Mouse (Mus musculus): ENCODE measurements around the gene Hmgb1. TPM values are rescaled to one million over a fixed set of nuclear protein-coding genes. Genes with fewer than 3 reads are reported as not detected.

Hmgb1 gene
- polyA plus RNA-seq, 1 experiment from 2014 or later, result 1,555 TPM

DNA sequence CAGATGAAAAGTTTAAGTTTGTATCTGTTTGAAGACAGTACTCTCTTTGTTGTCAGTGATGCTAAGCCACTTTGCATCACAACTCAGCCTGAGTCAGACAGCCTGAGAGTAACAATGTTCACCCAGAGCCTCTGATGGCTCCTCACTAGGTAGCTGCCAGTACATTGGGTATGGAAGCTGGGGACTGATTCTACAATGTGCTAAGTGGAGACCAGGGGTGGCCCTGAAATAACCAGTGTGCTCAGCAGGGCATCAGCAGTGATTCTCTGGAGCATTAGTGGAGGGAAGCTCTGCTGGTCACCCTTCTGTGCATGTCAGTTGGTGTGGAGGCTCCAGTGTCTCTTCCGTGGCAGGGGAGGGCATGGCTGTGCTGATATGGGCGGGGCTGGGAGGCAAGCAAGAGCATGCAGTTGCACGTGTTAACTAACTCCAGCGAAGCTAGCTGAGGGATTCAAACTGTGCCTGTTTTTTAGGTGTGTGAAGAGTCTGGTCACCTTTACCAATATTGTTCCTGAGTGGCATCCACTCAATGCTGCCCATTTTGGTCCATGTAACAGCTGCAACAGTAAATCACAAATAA lies 19.6 kb upstream of the Hmgb1 start:
- no peak for ATAC-seq (ENCODE audit: insufficient number of reproducible peaks, insufficient read depth, low FRiP score, low read depth)
- Histone ChIP-seq H3K27ac (ENCODE audit: low read length) (no peak overlapping the region), H3K9me3 (ENCODE audit: control insufficient read depth, low read depth, low read length) (no peaks in the 10 kb centered on the region), H3K4me2 (replicated peaks; ENCODE audit: low read depth, low read length) (no peak overlapping the region), H3K4me3 (ENCODE audit: low read depth, low read length) (no peak overlapping the region), H3K4me1 (ENCODE audit: control insufficient read depth, insufficient read depth, low read length) (no peaks in the 10 kb centered on the region), H3K36me3 (ENCODE audit: control insufficient read depth, insufficient read depth, low read length) (peaks cover 64% of the 10 kb centered on the region), H3K27me3 (ENCODE audit: control insufficient read depth, insufficient read depth, low read length) (no peaks in the 10 kb centered on the region), H3K9ac (replicated peaks; ENCODE audit: low read depth, low read length) (no peak overlapping the region)
- WGBS, result 87% methylated on average over 4 of the region's 4 CpGs

DNA sequence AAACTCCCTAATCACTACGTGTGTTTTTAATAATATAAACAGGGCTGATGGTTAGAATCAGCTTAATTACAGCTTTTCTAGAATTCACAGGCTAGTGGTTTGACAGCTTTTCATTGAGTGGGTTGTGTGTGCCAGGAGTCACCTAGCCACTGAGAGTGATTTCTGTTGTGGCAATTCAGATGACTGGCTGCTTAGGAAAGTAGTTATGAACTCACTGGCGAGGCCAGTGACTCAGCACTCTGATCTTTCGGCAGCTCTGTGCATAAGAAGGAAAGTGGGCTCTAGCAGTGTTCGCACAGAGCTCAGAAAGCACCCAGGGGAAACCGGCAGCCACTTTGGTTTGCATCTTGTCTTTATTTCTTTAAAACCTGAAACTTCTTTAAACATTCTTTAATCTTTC lies 18.7 kb upstream of the Hmgb1 start:
- ATAC-seq (ENCODE audit: insufficient number of reproducible peaks, insufficient read depth, low FRiP score, low read depth), result no peak
- Histone ChIP-seq H3K4me1 (ENCODE audit: control insufficient read depth, insufficient read depth, low read length) (no peaks in the 10 kb centered on the region), H3K27ac (ENCODE audit: low read length) (no peak overlapping the region), H3K9me3 (ENCODE audit: control insufficient read depth, low read depth, low read length) (no peaks in the 10 kb centered on the region), H3K36me3 (ENCODE audit: control insufficient read depth, insufficient read depth, low read length) (peaks cover 63% of the 10 kb centered on the region), H3K27me3 (ENCODE audit: control insufficient read depth, insufficient read depth, low read length) (no peaks in the 10 kb centered on the region), H3K9ac (replicated peaks; ENCODE audit: low read depth, low read length) (no peak overlapping the region), H3K4me3 (ENCODE audit: low read depth, low read length) (no peak overlapping the region), H3K4me2 (replicated peaks; ENCODE audit: low read depth, low read length) (no peak overlapping the region)
- WGBS, result 77% methylated on average over 5 of the region's 5 CpGs

DNA sequence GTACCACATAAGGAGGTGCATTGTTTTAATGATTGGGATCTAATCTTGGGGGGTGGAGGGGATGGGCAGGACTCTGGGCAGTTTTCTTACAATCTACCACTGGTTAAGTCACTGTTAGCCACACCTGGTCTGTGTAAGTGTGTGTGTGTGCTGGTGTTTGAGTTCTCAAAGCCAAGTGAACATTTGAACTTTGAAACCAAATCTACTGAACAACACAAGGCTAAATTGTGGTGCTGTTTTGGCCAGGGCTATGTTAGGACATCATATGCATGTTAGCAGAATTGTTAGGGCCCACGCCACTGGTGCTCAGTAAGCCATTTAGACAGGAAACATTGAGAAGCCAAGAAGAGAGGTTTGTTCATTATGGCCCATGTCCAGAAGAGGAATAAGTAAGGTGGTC lies 14.5 kb upstream of the Hmgb1 start:
- peaks cover 5% of the 10 kb centered on the region for H3K4me1 ChIP-seq (ENCODE audit: control insufficient read depth, insufficient read depth, low read length)

DNA sequence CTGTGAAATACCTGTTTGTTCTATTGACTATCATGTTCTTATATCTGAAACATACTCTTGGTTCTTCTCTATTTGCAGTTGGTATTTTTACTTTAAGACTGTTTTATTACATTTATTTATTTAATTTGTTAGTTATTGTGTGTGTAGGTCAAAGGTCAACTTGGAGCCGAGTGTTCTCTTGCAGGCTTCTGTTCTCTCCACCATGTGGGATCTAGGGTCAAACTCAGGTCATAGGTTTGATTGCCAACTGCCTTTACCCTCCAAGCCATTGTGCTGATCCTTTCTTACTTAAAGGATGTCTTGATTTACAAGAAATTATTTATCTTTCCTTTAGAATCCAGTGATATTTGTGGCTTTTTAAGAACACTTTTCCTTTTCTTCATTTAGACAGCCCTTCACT lies 12.3 kb upstream of the Hmgb1 start:
- 3% methylated on average over 1 of the region's 1 CpGs for WGBS
- Histone ChIP-seq H3K27ac (ENCODE audit: low read length) (no peak overlapping the region), H3K36me3 (ENCODE audit: control insufficient read depth, insufficient read depth, low read length) (peaks cover 66% of the 10 kb centered on the region), H3K4me3 (ENCODE audit: low read depth, low read length) (no peak overlapping the region), H3K4me2 (replicated peaks; ENCODE audit: low read depth, low read length) (no peak overlapping the region), H3K27me3 (ENCODE audit: control insufficient read depth, insufficient read depth, low read length) (no peaks in the 10 kb centered on the region), H3K4me1 (ENCODE audit: control insufficient read depth, insufficient read depth, low read length) (peaks cover 5% of the 10 kb centered on the region), H3K9ac (replicated peaks; ENCODE audit: low read depth, low read length) (no peak overlapping the region), H3K9me3 (ENCODE audit: control insufficient read depth, low read depth, low read length) (no peaks in the 10 kb centered on the region)
- no peak for ATAC-seq (ENCODE audit: insufficient number of reproducible peaks, insufficient read depth, low FRiP score, low read depth)

More for the DNA sequence above, 14.5 kb upstream of the Hmgb1 start:
- Histone ChIP-seq H3K9ac (replicated peaks; ENCODE audit: low read depth, low read length) (no peak overlapping the region), H3K27me3 (ENCODE audit: control insufficient read depth, insufficient read depth, low read length) (no peaks in the 10 kb centered on the region), H3K36me3 (ENCODE audit: control insufficient read depth, insufficient read depth, low read length) (peaks cover 70% of the 10 kb centered on the region), H3K9me3 (ENCODE audit: control insufficient read depth, low read depth, low read length) (no peaks in the 10 kb centered on the region), H3K27ac (ENCODE audit: low read length) (no peak overlapping the region), H3K4me2 (replicated peaks; ENCODE audit: low read depth, low read length) (no peak overlapping the region), H3K4me3 (ENCODE audit: low read depth, low read length) (no peak overlapping the region)
- no peak for ATAC-seq (ENCODE audit: insufficient number of reproducible peaks, insufficient read depth, low FRiP score, low read depth)
- 93% methylated on average over 1 of the region's 1 CpGs for WGBS

DNA sequence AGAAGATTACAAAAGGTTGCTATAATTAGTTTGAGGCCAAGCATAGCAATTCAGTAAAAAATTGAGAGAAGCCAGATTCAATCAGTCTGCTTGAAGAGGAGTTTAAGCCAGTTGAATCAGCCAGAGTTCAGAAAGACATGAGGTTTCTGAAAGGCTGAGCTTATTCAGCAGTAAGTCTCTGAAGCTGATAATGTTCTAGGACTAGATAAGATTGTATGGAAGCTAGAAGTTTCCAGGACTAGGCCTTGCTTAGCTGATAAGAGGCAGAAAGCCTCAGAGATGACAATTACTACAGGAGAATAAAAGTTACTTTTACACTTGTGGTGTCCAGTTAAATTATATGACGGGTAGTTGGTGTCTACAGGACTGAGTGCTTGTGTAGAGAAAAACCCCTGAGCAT lies 5.9 kb upstream of the Hmgb1 start:
- peaks cover 56% of the 10 kb centered on the region for H3K36me3 ChIP-seq (ENCODE audit: control insufficient read depth, insufficient read depth, low read length)
- H3K9ac ChIP-seq (replicated peaks; ENCODE audit: low read depth, low read length), result no peak overlapping the region
- no peak for ATAC-seq (ENCODE audit: insufficient number of reproducible peaks, insufficient read depth, low FRiP score, low read depth)
- no peak overlapping the region for H3K27ac ChIP-seq (ENCODE audit: low read length)
- no peak overlapping the region for H3K4me3 ChIP-seq (ENCODE audit: low read depth, low read length)
- H3K9me3 ChIP-seq (ENCODE audit: control insufficient read depth, low read depth, low read length), result no peaks in the 10 kb centered on the region
- H3K4me2 ChIP-seq (replicated peaks; ENCODE audit: low read depth, low read length), result no peak overlapping the region
- WGBS, result 85% methylated on average over 1 of the region's 1 CpGs
- no peaks in the 10 kb centered on the region for H3K27me3 ChIP-seq (ENCODE audit: control insufficient read depth, insufficient read depth, low read length)
- peaks cover 12% of the 10 kb centered on the region for H3K4me1 ChIP-seq (ENCODE audit: control insufficient read depth, insufficient read depth, low read length)

DNA sequence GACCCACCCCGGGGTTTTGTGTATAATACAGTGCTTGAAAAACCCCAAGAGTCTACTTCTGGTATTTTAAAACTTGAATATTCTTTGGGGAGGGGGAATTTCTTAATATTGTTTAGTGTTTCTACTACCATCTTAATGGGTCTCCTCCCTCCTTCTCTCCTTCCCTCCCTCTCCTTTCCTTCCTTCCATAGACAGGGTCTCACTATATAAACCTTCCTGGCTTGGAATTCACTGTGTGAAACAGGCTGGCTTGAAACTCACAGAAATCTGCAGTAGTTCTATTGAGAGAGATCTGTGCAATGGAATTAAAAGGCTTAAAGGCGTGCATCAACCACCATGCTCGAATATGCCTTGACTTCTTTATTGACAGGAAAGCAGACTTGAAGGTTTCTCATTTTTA lies 1.5 kb upstream of the Hmgb1 start:
- Histone ChIP-seq H3K27ac (ENCODE audit: low read length) (no peak overlapping the region), H3K9ac (replicated peaks; ENCODE audit: low read depth, low read length) (peak overlapping the region; percentile 73; the same call in 1 of the 2 replicates), H3K36me3 (ENCODE audit: control insufficient read depth, insufficient read depth, low read length) (peaks cover 20% of the 10 kb centered on the region), H3K27me3 (ENCODE audit: control insufficient read depth, insufficient read depth, low read length) (no peaks in the 10 kb centered on the region), H3K4me1 (ENCODE audit: control insufficient read depth, insufficient read depth, low read length) (peaks cover 12% of the 10 kb centered on the region), H3K9me3 (ENCODE audit: control insufficient read depth, low read depth, low read length) (no peaks in the 10 kb centered on the region), H3K4me3 (ENCODE audit: low read depth, low read length) (peak overlapping the region; percentile 73), H3K4me2 (replicated peaks; ENCODE audit: low read depth, low read length) (peak overlapping the region; percentile 75)
- 70% methylated on average over 3 of the region's 3 CpGs for WGBS
- no peak for ATAC-seq (ENCODE audit: insufficient number of reproducible peaks, insufficient read depth, low FRiP score, low read depth)

DNA sequence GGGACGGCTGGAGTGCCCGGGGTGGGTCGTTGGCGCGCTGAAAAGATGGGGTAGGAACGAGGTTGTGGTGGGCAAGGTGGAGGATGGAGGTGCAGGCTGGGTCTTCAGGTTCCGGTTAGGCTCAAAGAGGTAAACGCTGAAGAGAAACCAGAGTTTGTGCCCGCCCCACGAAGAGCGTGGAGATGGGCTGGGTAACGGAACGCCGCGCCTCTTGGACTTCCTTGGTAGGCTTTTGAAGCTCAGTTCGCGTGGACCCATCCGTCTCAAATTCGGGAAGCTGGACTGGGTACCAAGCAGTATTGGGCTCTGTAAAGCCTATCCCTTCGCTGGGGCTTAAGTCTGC lies 526 bp upstream of the Hmgb1 start:
- peak overlapping the region; percentile 75 for H3K4me2 ChIP-seq (replicated peaks; ENCODE audit: low read depth, low read length)
- H3K9ac ChIP-seq (replicated peaks; ENCODE audit: low read depth, low read length), result peak overlapping the region; percentile 73
- no peak for ATAC-seq (ENCODE audit: insufficient number of reproducible peaks, insufficient read depth, low FRiP score, low read depth)
- WGBS, result 0% methylated on average over 20 of the region's 20 CpGs
- peak overlapping the region; percentile 73 for H3K4me3 ChIP-seq (ENCODE audit: low read depth, low read length)
- H3K36me3 ChIP-seq (ENCODE audit: control insufficient read depth, insufficient read depth, low read length), result peaks cover 13% of the 10 kb centered on the region
- H3K4me1 ChIP-seq (ENCODE audit: control insufficient read depth, insufficient read depth, low read length), result peaks cover 12% of the 10 kb centered on the region
- H3K27ac ChIP-seq (ENCODE audit: low read length), result peak overlapping the region; percentile 64; the same call in 1 of the 2 replicates
- no peaks in the 10 kb centered on the region for H3K9me3 ChIP-seq (ENCODE audit: control insufficient read depth, low read depth, low read length)
- no peaks in the 10 kb centered on the region for H3K27me3 ChIP-seq (ENCODE audit: control insufficient read depth, insufficient read depth, low read length)

DNA sequence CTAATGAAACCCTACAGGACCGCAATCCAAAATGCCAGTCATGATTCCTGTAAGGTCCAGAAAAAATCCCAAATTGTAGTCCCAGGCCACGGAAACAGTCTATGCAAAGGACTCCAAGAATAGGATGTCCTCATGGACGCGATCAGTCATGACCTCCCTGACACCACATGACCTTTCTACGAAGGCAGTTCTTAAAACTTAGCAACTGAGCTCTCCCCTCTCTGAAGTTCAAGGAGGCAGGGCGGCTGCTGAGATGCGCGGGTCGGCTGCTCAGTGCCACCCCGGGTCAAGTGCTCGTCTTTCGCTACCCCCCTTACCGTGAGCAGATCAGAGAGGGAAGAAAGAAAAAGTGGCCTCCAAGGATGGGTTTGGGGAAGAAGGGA lies 577 bp downstream of the Hmgb1 start:
- Histone ChIP-seq H3K4me3 (ENCODE audit: low read depth, low read length) (peak overlapping the region; percentile 48), H3K27ac (ENCODE audit: low read length) (peak overlapping the region; percentile 93), H3K4me2 (replicated peaks; ENCODE audit: low read depth, low read length) (peak overlapping the region; percentile 49), H3K36me3 (ENCODE audit: control insufficient read depth, insufficient read depth, low read length) (peaks cover 2% of the 10 kb centered on the region; the same call in 1 of the 2 replicates), H3K4me1 (ENCODE audit: control insufficient read depth, insufficient read depth, low read length) (peaks cover 12% of the 10 kb centered on the region), H3K9ac (replicated peaks; ENCODE audit: low read depth, low read length) (peak overlapping the region; percentile 60), H3K9me3 (ENCODE audit: control insufficient read depth, low read depth, low read length) (no peaks in the 10 kb centered on the region), H3K27me3 (ENCODE audit: control insufficient read depth, insufficient read depth, low read length) (no peaks in the 10 kb centered on the region)
- peak; percentile 46 for ATAC-seq (ENCODE audit: insufficient number of reproducible peaks, insufficient read depth, low FRiP score, low read depth)
- WGBS, result under 1% methylated on average over 13 of the region's 13 CpGs

DNA sequence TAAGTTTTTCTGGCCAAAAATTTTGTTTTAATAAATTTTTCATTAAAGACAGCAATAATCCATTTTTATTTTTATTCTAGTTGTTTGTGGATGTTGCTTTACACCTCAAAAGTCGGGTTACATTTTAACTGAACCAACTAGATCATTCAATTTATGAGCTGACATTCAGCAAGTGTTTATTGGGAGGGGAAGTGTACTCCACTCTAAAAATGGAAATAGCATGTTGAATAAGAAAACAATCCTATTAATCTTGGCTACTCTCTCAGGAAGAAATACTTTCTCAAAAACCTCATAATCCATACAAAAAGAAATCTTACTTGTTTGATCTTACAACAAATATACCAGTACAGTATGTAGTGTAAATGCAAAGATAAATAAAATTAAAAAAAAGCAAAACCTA lies 1.2 kb downstream of the Hmgb1 start:
- Histone ChIP-seq H3K4me3 (ENCODE audit: low read depth, low read length) (peak overlapping the region; percentile 48), H3K4me2 (replicated peaks; ENCODE audit: low read depth, low read length) (peak overlapping the region; percentile 49), H3K27me3 (ENCODE audit: control insufficient read depth, insufficient read depth, low read length) (no peaks in the 10 kb centered on the region), H3K9ac (replicated peaks; ENCODE audit: low read depth, low read length) (peak overlapping the region; percentile 60), H3K9me3 (ENCODE audit: control insufficient read depth, low read depth, low read length) (no peaks in the 10 kb centered on the region), H3K36me3 (ENCODE audit: control insufficient read depth, insufficient read depth, low read length) (no peaks in the 10 kb centered on the region), H3K27ac (ENCODE audit: low read length) (peak overlapping the region; percentile 93; the same call in 1 of the 2 replicates), H3K4me1 (ENCODE audit: control insufficient read depth, insufficient read depth, low read length) (peaks cover 12% of the 10 kb centered on the region)
- WGBS, result 29% methylated on average over 1 of the region's 1 CpGs
- ATAC-seq (ENCODE audit: insufficient number of reproducible peaks, insufficient read depth, low FRiP score, low read depth), result no peak

All from stomach, embryonic 14.5 days (tissue).